Mouse (Mus musculus) embryonic facial prominence, embryonic 11.5 days (tissue): ENCODE data around the gene Gdap1l1. TPM values are rescaled to one million over a fixed set of nuclear protein-coding genes. Genes with fewer than 3 reads are reported as not detected.
"Not testable (repeated sequence)": the region's sequence is repeated elsewhere in the genome, so short reads cannot be mapped to it uniquely, and the experiment has no call there.

ENCODE experiments used
- ATAC-seq: fragments of 200-750 bp; cut with Nextera tagmentation; replicated peaks from 2 replicates; pipeline ENCODE4 v1.8.0; 2017; ENCODE audit warnings: low read depth; ENCODE audit not compliant: insufficient number of reproducible peaks, low FRiP score, low TSS enrichment
- DNase-seq: peaks from one replicate; pipeline ENCODE4 v3.0.0-alpha.2; 2015; ENCODE audit warnings: low spot score
- H3K27ac ChIP-seq: fragments of 300-500 bp; sonication (generic); replicated peaks from 2 replicates; pipeline ENCODE4 v1.5.1; 2014; ENCODE audit warnings: mild to moderate bottlenecking, low read depth, low read length, control low read depth
- H3K27me3 ChIP-seq: fragments of 300-500 bp; sonication (generic); 2 replicates; pipeline ENCODE4 v1.6.1; 2014; ENCODE audit warnings: mild to moderate bottlenecking, low read length, moderate library complexity, mixed read lengths; ENCODE audit not compliant: control insufficient read depth, insufficient read depth
- H3K36me3 ChIP-seq: fragments of 300-500 bp; sonication (generic); replicated peaks from 2 replicates; pipeline ENCODE4 v1.6.1; 2014; ENCODE audit warnings: low read depth, mild to moderate bottlenecking, low read length, moderate library complexity, mixed read lengths; ENCODE audit not compliant: control insufficient read depth, insufficient read depth
- H3K4me1 ChIP-seq: fragments of 300-500 bp; sonication (generic); 2 replicates; pipeline ENCODE4 v1.6.1; 2014; ENCODE audit warnings: low read length, mixed read lengths; ENCODE audit not compliant: control insufficient read depth, insufficient read depth
- H3K4me2 ChIP-seq: fragments of 300-500 bp; sonication (generic); 2 replicates; pipeline ENCODE4 v1.6.1; 2014; ENCODE audit warnings: low read depth, mild to moderate bottlenecking, control low read depth, low read length, moderate library complexity
- H3K4me3 ChIP-seq: fragments of 300-500 bp; sonication (generic); 2 replicates; pipeline ENCODE4 v1.5.1; 2014; ENCODE audit warnings: low read depth, low read length, control low read depth
- H3K9ac ChIP-seq: fragments of 300-500 bp; sonication (generic); replicated peaks from 2 replicates; pipeline ENCODE4 v1.6.1; 2014; ENCODE audit warnings: mild to moderate bottlenecking, control low read depth, low read length
- H3K9me3 ChIP-seq: fragments of 300-500 bp; sonication (generic); replicated peaks from 2 replicates; pipeline ENCODE4 v1.6.1; 2016; ENCODE audit warnings: mild to moderate bottlenecking, low read length, inconsistent platforms, mixed read lengths; ENCODE audit not compliant: control insufficient read depth
- WGBS: fragments of 180-500 bp; shearing (Covaris S2); extraction: QIAGEN DNeasy Blood & Tissue Kit; methylation state at CpG from one replicate; pipeline ENCODE4 v1.1.7; 2014; 5-methylcytosine and 5-hydroxymethylcytosine counted together
- polyA plus RNA-seq: library from polyadenylated mRNA; unstranded; fragments of >200 nt; fragmentation: Nextera tagmentation; extraction: Ambion mirVana; gene quantifications from 2 replicates; pipeline ENCODE4 v1.2.1, GENCODE M21; 2014

The Gdap1l1 gene
- polyA plus RNA-seq, 1 experiment from 2014 or later: 10.9 TPM

DNA sequence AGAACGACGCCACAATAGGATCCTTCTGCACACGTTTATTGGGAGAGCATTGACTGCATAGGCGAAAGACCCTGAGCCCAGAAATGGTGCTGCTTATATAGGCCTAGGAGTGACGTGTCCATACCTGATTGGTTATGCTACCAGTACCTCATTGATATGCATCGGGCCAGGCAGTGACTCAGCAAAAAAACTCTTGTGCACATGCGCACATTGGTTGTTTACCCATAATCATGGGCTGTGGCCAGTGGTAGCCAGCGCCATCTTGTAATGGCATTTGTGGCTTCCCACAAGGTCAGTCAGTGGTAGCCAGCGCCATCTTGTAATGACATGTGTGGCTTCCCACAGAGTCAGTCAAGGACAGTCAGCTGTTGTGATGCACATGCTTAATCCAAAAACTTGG, 23.0 kb downstream of the Gdap1l1 start:
- not testable (repeated sequence) for H3K27me3 ChIP-seq, H3K36me3 ChIP-seq, ATAC-seq, H3K4me1 ChIP-seq, H3K27ac ChIP-seq, H3K4me2 ChIP-seq, DNase-seq, H3K9me3 ChIP-seq, H3K9ac ChIP-seq, H3K4me3 ChIP-seq
- WGBS: 93% methylated on average over 9 of the region's 9 CpGs

DNA sequence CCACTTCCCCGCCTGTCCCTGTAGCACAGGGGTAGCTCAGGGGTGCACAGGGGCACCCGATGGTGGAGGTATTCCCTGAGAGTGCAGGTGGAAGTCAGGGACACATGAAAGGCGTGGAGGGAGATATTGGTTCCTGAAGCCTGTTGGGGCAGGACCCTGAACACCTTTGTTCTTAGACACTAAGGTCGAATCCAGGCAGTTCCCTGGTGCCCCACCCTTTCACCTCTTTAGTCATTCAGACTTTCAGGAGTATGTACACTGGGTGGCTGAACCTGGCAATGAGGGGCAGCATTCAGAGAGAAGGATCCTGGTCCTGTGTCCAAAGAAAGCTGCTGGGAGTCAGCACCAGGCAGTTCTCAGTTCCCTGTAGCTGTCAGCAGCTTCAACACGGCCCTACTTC, 24.1 kb downstream of the Gdap1l1 start:
- H3K27ac ChIP-seq: no peak overlapping the region
- no peaks in the 10 kb centered on the region for H3K9me3 ChIP-seq
- no peak overlapping the region for H3K4me3 ChIP-seq
- no peaks in the 10 kb centered on the region for H3K36me3 ChIP-seq
- no peak for ATAC-seq
- no peak for DNase-seq
- no peak overlapping the region for H3K9ac ChIP-seq
- WGBS: 84% methylated on average over 5 of the region's 5 CpGs
- H3K27me3 ChIP-seq: peaks cover 5% of the 10 kb centered on the region; the same call in 1 of the 2 replicates
- no peak overlapping the region for H3K4me2 ChIP-seq
- H3K4me1 ChIP-seq: no peaks in the 10 kb centered on the region

DNA sequence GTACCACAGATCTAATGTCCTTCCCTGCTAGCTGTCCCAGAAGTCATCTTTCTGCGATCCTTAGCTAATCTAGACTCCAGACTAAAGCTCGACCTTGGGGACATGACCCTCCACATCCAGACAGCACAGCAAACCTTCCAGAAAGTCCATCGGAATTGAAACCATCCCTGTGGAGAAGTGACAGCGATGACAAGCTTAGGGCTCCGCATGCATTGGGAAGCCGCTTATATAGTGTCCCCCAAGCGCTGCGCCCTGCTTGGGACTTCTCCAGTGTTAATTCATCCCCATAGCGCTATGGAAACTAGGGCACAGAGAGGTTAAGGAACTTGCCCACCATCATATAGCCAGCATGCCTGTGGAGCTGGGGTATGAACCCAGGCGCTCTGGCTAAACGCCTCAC, 24.5 kb downstream of the Gdap1l1 start:
- ATAC-seq: no peak
- WGBS: 73% methylated on average over 11 of the region's 11 CpGs
- H3K4me3 ChIP-seq: no peak overlapping the region

DNA sequence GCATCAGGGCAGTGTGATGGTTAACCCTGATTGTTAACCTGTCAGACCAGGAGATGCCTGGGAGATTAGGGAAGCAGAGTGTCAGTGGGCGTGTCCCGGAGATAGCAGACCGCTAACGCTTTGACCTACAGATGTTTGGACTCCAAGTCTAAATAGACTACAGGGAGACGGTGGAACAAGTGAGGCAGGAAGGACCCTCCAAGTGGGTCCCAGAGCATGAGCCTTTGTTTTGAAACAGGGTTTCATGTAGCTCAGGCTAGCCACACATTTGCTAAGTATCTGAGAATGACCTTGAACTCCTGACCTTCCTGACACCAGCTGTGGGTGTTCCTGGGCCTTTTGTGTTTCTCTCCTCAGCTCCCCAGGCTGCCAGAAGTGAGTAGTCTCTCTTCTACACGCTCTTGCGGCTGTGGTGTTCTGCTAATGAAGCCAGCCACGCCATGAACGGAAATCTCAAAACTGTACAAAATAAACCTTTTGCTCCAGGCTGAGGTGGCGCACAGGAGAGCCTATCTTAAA, 25.0 kb downstream of the Gdap1l1 start:
- H3K27ac ChIP-seq: no peak overlapping the region
- ATAC-seq (no peak), DNase-seq (no peak)
- no peaks in the 10 kb centered on the region for H3K9me3 ChIP-seq
- H3K4me3 ChIP-seq: no peak overlapping the region
- no peaks in the 10 kb centered on the region for H3K36me3 ChIP-seq
- no peaks in the 10 kb centered on the region for H3K4me1 ChIP-seq
- 76% methylated on average over 10 of the region's 10 CpGs for WGBS
- no peak overlapping the region for H3K4me2 ChIP-seq
- peaks cover 4% of the 10 kb centered on the region; the same call in 1 of the 2 replicates for H3K27me3 ChIP-seq
- H3K9ac ChIP-seq: no peak overlapping the region

More for the DNA sequence above, 24.5 kb downstream of the Gdap1l1 start:
- Histone ChIP-seq H3K4me2 (no peak overlapping the region), H3K27me3 (peaks cover 5% of the 10 kb centered on the region; the same call in 1 of the 2 replicates), H3K9me3 (no peaks in the 10 kb centered on the region), H3K4me1 (no peaks in the 10 kb centered on the region), H3K9ac (no peak overlapping the region), H3K27ac (no peak overlapping the region), H3K36me3 (no peaks in the 10 kb centered on the region)
- no peak for DNase-seq

DNA sequence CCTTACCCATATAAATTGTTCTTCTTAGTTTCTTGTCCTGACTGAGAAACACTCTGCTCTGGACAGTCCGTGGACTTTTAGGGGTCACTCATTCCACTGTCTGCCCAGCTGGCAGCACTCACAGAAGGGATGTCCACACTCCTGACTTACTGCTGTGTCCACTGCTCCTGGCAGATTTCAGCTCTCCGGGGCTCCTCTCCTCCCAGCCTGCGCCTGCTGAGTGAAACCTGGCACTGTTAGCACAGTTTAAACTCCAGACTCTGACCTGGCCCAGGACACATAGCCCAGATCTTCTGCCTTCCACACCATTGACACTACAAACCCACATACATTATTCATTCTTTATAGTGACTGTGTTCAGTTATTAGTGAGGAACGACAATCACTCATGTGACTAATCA, 25.7 kb downstream of the Gdap1l1 start:
- Histone ChIP-seq H3K4me1 (no peaks in the 10 kb centered on the region), H3K9ac (no peak overlapping the region), H3K4me3 (no peak overlapping the region), H3K4me2 (no peak overlapping the region), H3K27me3 (no peaks in the 10 kb centered on the region), H3K36me3 (no peaks in the 10 kb centered on the region), H3K27ac (no peak overlapping the region), H3K9me3 (no peaks in the 10 kb centered on the region)
- WGBS: 77% methylated on average over 4 of the region's 4 CpGs
- ATAC-seq (no peak), DNase-seq (no peak)

DNA sequence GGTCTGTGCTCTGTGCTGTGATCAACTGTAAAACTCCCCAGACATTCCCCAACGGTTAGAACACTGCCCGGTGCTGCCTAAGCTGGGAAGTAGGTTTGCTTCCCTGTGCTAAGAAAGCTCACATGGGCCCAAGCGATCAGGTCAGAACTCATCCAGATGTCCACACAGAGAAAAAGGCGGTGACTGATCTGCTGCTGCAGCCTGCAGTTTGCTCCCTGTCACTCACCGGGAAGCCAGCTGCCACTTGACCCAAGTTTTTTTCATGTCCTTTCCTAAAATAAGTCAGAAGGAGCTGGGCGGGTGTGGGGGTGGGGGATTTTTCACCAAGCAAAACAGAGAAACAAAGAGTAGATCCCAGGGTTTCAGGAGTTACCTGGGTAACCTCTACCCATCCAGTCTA, 26.3 kb downstream of the Gdap1l1 start:
- 66% methylated on average over 6 of the region's 6 CpGs for WGBS
- Histone ChIP-seq H3K4me2 (no peak overlapping the region), H3K4me1 (no peaks in the 10 kb centered on the region), H3K27ac (no peak overlapping the region), H3K9me3 (no peaks in the 10 kb centered on the region), H3K36me3 (no peaks in the 10 kb centered on the region), H3K4me3 (no peak overlapping the region), H3K27me3 (no peaks in the 10 kb centered on the region), H3K9ac (no peak overlapping the region)
- no peak for DNase-seq
- no peak for ATAC-seq

DNA sequence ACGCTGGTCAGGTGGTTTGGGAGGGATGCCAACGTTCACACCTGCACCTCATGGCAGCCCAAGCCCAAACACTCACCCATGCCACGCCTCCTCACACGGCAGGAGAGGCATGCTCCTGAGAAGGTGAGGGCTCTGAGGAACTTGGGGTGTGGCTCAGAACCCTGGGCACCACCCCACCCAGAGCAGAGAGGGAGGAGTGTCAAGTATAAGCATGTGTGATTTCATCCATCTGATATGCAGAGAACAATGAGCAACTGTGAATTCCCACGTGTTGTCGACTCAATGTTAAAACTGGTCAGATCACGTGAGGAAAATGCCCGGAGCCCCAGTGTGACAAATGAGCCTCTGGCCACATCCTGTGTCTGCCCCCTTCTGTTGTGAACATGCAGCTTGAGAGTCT, 28.5 kb downstream of the Gdap1l1 start:
- no peak for DNase-seq
- H3K27me3 ChIP-seq: no peaks in the 10 kb centered on the region
- 79% methylated on average over 8 of the region's 8 CpGs for WGBS
- no peaks in the 10 kb centered on the region for H3K4me1 ChIP-seq
- no peak overlapping the region for H3K4me2 ChIP-seq
- H3K4me3 ChIP-seq: no peak overlapping the region
- H3K9ac ChIP-seq: no peak overlapping the region
- no peaks in the 10 kb centered on the region for H3K36me3 ChIP-seq
- ATAC-seq: no peak
- H3K27ac ChIP-seq: no peak overlapping the region
- no peaks in the 10 kb centered on the region for H3K9me3 ChIP-seq

DNA sequence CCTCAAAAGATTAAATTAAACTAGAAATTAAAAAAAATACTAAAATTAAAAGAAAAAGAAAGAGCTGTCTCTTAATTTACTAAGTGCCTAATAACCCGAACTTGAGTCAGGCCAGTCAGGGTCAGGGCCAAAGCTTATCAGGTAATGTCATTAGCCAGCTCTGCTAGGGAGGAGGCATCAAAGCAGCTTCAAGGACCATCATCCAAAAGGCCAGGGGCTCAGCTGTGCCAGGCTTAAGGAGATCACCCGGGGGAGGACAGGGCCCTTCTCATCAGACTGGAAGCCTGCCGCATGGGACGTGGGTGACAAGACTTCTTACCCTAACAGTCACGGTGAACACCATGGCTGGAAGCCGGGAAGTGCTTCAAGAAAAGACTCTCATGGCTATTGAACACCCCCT, 29.3 kb downstream of the Gdap1l1 start:
- H3K9me3 ChIP-seq: no peaks in the 10 kb centered on the region
- no peaks in the 10 kb centered on the region for H3K36me3 ChIP-seq
- no peak overlapping the region for H3K27ac ChIP-seq
- no peaks in the 10 kb centered on the region for H3K4me1 ChIP-seq
- DNase-seq: no peak
- no peak for ATAC-seq
- no peak overlapping the region for H3K9ac ChIP-seq
- H3K4me3 ChIP-seq: no peak overlapping the region
- H3K4me2 ChIP-seq: no peak overlapping the region
- WGBS: 87% methylated on average over 6 of the region's 6 CpGs
- H3K27me3 ChIP-seq: no peaks in the 10 kb centered on the region
